Mouse (Mus musculus): Measurements from ENCODE around the gene Tgfbr3. TPM values are rescaled to one million over a fixed set of nuclear protein-coding genes. Genes with fewer than 3 reads are reported as not detected.

Tgfbr3 gene
- polyA plus RNA-seq, 3 experiments from 2014 or later = 2.1 to 17.2 (median 11.8) TPM

DNA sequence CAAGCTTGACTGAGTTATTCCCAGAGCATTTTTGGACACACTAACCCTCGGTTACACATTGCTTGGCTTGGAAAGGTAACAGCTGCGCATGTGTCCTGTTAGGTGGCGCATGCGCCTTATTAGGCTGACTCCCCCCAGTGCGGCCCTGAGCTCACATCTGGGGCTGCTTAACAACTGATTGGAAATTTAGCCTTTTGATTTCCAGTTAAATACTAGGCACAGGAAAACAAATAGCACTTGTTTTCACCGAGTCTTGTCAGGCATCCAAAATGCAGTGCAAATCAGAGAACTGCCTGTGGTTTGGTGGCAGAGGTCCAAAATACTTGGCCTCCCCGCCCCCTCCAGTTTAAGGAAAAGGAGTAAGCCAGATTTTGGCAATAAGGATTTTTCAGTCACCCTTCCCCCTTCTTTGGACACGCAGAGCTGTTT lies 121.5 kb downstream of the Tgfbr3 start:
- no peak for ATAC-seq

DNA sequence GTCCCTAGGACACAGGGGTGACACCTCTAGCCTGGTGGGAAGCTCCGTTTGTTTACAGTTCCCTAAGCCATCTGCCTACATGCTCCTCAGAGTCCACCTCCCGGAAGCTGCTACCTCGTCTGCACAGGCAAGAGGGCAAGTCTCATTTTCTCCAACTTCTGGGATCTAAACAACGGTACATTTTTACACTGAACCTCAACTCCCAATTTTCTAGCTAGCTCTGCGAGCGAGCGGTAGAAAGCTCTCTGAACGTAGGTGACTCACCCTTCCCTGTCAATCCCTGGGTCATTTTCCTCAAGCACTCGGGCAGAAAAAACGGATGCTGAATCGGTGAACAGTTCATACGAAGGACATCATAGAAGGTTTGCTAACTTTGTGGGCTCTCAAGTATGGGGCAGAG lies 122.1 kb downstream of the Tgfbr3 start:
- no peak for ATAC-seq

- ATAC-seq = no peak
These were observed 122.6 kb downstream of the Tgfbr3 start for GRCm38 (mm10) chr5:107166659-107167370.

- peak; percentile 14 for ATAC-seq
These were observed 123.7 kb downstream of the Tgfbr3 start for GRCm38 (mm10) chr5:107165734-107166133.

- no peak for ATAC-seq
These were observed 124.2 kb downstream of the Tgfbr3 start for GRCm38 (mm10) chr5:107165271-107165670.

DNA sequence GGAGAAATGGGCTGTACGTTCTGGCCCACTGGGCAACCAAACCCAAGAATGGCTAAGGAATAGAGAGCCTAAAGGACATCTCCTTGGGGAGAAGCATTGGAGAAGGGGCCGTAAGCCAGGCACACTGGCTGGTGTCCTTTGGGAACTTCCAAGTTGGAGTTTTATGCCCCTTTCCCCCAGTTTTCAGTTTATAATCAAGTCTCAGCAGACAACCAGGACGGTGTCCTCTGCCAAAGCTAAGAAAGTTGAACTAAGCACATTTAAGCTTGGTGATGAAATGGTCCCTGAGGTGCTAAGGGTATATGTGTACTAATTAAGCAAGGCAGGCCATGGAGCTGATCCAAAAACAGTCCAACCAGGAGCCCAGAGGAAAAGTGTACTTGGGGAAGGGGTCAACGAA lies 124.6 kb downstream of the Tgfbr3 start:
- ATAC-seq = no peak

- ATAC-seq = no peak
These were observed 125.3 kb downstream of the Tgfbr3 start for GRCm38 (mm10) chr5:107164146-107164545.

- no peak for ATAC-seq
These were observed 126.1 kb downstream of the Tgfbr3 start for GRCm38 (mm10) chr5:107163336-107163735.

GRCm38 (mm10) chr5:107162812-107163211 lies 126.6 kb downstream of the Tgfbr3 start:
- ATAC-seq = no peak

- no peak for ATAC-seq
These were observed 127.1 kb downstream of the Tgfbr3 start for GRCm38 (mm10) chr5:107162319-107162718.

DNA sequence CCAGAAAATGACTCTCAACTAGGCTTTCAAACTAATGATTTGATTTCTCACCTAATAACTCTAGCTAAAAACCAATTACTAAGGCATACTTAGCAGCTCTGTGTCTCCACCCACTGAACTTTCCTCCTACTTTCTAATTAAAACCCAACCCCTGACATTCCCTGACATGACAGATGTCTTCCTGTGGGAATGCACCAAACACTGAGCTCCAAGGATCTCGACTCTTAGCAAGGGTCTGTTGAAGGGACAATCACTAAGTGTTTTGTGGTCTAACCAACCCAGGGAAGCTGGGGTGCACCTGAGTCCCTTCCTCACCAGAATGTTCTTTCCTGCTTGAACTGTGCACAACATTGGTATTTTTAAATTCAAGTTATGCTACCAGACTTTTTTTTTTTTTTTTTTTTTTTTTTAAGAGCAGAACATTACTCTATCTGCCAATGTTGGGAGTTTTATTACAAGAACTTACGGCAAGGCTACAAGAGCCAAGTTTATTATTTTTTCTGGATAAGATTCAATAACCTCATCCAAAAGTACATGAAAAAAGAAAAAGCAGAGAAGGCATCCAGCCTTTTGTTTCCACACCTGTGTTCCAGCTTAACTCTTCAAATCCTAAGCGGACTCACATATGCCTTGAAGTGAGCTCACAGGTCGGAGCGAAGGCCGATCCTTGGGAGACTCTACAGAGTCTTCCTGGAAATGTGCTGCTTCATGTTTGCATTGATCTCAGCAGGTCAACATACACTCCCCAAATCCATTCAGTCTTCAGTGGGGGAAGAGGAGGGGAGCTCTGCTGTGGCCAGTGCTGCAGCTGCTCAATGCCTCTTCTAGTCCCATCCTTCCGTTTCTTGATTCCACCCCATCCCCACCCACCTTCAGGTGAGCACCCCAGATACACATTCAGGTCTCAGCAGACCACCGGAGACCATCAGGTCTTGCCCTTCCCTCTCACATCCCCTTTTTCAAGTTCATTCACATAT lies 129.2 kb downstream of the Tgfbr3 start:
- ATAC-seq = no peak

- no peak for ATAC-seq
These were observed 130.8 kb downstream of the Tgfbr3 start for GRCm38 (mm10) chr5:107158531-107159178.

DNA sequence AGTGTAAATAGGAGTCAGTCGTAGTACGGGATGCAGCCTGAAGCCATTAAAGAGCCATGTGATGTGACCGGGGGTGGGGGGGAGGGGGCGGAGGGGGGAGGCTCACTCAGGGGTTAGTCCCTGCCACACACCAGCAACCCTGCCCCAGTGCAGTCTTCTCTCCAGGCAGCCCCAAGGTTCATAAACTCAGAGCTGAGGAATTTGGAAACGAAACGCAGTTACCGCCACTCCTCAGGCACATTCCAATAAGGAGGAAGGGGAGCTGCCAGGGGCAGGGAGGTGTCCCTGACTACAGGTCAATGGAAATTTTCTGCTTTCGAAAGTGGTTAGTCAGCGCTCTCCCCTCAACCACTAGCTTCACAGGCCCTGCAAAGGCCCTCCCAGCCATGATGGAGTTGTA lies 132.0 kb downstream of the Tgfbr3 start:
- ATAC-seq = no peak

DNA sequence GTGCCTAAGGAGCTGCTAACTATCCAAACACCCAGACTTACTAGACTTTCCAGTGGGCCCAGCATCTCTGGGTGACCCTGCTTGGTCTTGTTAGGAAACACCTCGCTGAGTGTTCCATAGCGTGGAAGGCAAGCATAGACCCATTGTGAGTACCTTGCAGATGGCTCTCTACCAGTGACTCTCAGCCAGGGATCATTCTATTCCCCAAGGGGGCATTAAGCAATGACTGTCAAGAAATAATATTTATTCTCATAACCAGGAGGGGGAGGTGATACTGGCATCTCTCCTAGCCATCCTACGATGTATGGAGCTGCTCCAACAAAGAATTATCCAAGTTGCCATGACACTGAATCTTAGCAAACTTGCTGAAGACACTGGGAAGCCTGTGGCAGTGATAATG lies 133.3 kb downstream of the Tgfbr3 start:
- no peak for ATAC-seq

GRCm38 (mm10) chr5:107152989-107153388 lies 136.4 kb downstream of the Tgfbr3 start:
- no peak for ATAC-seq

GRCm38 (mm10) chr5:107151320-107151719 lies 138.1 kb downstream of the Tgfbr3 start:
- ATAC-seq = no peak

DNA sequence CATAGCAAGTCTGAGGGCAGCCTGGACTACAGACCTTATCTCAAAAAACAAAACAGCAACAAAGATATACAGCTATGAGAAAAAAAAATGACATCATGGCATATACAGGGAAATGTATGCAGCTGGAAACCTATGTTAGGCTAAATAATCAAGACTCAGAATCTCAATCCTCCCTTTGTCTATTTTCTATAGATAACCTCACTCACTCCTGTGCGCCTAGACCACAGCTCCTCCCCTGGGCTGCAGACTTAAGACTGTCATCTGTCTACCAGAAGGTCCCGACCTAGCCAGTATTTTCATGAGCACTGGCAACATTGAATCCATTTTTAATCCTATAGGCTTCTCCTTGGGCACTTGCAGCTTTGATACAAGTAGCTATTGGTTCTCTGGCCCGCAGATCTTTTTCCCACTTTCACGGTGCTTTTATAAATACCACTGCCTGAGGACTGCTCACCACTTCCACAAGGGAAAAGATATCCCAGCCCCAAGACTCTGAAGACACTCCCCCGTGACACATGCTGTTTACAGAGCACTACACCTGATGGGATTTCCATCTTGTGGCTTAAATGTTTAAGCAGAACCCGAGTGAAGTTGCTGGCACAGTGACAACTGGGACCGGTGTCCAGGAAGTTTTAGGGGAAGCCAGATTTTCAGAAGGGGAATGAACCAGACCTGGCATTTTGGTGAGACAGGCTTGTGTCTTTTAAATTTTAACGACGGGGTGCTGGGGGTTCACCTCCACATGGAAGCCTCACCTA lies 138.7 kb downstream of the Tgfbr3 start:
- ATAC-seq = no peak

GRCm38 (mm10) chr5:107147951-107148766 lies 141.3 kb downstream of the Tgfbr3 start:
- peak; percentile 10 for ATAC-seq

GRCm38 (mm10) chr5:107147413-107147812 lies 142.0 kb downstream of the Tgfbr3 start:
- no peak for ATAC-seq

DNA sequence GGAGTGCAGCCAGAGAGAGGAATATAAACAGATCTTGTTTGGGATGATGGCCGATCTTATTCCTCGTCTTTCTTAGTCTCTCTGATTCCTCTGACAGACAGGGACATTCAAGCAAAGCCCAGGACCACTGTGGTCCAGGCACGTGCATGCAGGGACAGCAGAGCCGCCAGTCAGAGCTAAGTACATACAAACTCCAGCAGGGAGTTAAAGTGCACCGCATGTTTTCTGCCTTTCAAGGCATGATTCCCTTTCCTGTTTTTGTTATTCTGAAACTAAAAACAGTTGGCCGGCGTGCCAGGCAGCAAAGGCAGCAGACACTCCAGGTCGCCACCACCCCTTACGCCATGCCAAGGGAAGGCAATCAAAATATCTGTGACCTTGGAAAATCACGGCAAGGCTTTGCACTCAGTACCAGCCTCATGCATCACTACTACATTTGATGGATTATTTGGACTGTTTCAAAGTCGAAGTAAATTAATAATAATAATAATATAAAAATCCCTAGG lies 143.3 kb downstream of the Tgfbr3 start:
- no peak for ATAC-seq

DNA sequence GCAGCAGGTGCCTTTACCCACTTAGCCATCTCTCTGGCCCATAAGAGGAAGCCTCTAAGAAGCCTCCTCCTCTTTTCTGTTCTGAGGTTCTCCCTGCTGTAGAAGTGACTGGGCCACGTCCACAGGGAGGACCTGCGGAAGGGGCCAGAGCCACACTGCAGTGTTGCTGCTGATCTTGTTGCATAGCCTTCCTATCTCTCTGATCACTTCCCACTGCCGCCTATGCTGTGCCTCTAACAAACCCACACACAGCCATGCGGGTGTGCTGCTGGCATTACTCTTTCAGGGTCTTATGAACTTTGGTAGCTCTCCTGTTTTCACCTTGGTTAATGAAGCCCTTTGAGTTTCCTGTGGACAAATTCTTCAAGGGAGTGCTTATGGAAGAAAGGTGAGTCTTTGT lies 144.3 kb downstream of the Tgfbr3 start:
- no peak for ATAC-seq
